Mouse (Mus musculus) forebrain, embryonic 15.5 days (tissue): Measurements from ENCODE around the gene Tcf7l2. TPM values are rescaled to one million over a fixed set of nuclear protein-coding genes. Genes with fewer than 3 reads are reported as not detected.

Experiments used
- ATAC-seq: fragments of 200-750 bp; cut with Nextera tagmentation; replicated peaks from 2 replicates; pipeline ENCODE4 v1.8.0; 2017; ENCODE audit warnings: mild to moderate bottlenecking, moderate TSS enrichment, moderate library complexity
- H3K27ac ChIP-seq: fragments of 300-500 bp; sonication (generic); replicated peaks from 2 replicates; pipeline ENCODE4 v1.5.1; 2015; ENCODE audit warnings: mild to moderate bottlenecking, inconsistent platforms
- H3K27me3 ChIP-seq: fragments of 300-500 bp; sonication (generic); 2 replicates; pipeline ENCODE4 v1.6.1; 2015; ENCODE audit warnings: inconsistent platforms
- H3K36me3 ChIP-seq: fragments of 300-500 bp; sonication (generic); 2 replicates; pipeline ENCODE4 v1.6.1; 2015; ENCODE audit warnings: mild to moderate bottlenecking, inconsistent platforms
- H3K4me1 ChIP-seq: fragments of 300-500 bp; sonication (generic); 2 replicates; pipeline ENCODE4 v1.6.1; 2015; ENCODE audit warnings: inconsistent platforms
- H3K4me2 ChIP-seq: fragments of 300-500 bp; sonication (generic); replicated peaks from 2 replicates; pipeline ENCODE4 v1.6.1; 2015; ENCODE audit warnings: mild to moderate bottlenecking, inconsistent platforms
- H3K4me3 ChIP-seq: fragments of 300-500 bp; sonication (generic); 2 replicates; pipeline ENCODE4 v1.5.1; 2015; ENCODE audit warnings: mild to moderate bottlenecking, inconsistent platforms
- H3K9ac ChIP-seq: fragments of 300-500 bp; sonication (generic); replicated peaks from 2 replicates; pipeline ENCODE4 v1.6.1; 2015; ENCODE audit warnings: mild to moderate bottlenecking, inconsistent platforms
- H3K9me3 ChIP-seq: fragments of 300-500 bp; sonication (generic); 2 replicates; pipeline ENCODE4 v1.6.1; 2016; ENCODE audit warnings: inconsistent platforms
- WGBS: fragments of 180-500 bp; shearing (Covaris S2); methylation state at CpG from one replicate; pipeline ENCODE4 v1.1.7; 2015; ENCODE audit warnings: mixed read lengths; 5-methylcytosine and 5-hydroxymethylcytosine counted together
- polyA plus RNA-seq: library from polyadenylated mRNA; unstranded; fragments of >200 nt; fragmentation: Nextera tagmentation; extraction: Ambion mirVana; gene quantifications from 2 replicates; pipeline ENCODE4 v1.2.1, GENCODE M21; 2015

The Tcf7l2 gene
- polyA plus RNA-seq, 1 experiment from 2014 or later = 95.4 TPM

DNA sequence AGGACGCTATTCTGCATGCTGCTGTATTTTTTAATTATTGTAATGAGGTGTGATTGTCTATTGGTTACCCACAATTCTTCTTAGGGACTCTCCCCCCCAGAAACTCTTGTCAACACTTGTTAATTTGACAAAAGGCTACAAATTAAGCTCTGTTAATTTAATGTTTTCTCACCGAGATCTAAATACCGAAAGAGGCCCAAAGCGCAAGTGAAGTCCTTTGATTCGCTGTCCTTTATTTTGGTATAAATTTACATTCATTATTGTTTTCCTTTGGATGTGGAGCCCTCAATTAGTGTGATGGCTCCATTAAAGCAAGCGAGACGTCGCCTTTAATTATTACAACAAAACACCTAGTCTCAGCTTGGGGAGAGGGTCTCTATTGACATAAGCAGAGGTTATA lies 170.3 kb downstream of the Tcf7l2 start:
- peaks cover 39% of the 10 kb centered on the region for H3K4me1 ChIP-seq
- WGBS = 19% methylated on average over 8 of the region's 8 CpGs
- no peak overlapping the region for H3K4me2 ChIP-seq

DNA sequence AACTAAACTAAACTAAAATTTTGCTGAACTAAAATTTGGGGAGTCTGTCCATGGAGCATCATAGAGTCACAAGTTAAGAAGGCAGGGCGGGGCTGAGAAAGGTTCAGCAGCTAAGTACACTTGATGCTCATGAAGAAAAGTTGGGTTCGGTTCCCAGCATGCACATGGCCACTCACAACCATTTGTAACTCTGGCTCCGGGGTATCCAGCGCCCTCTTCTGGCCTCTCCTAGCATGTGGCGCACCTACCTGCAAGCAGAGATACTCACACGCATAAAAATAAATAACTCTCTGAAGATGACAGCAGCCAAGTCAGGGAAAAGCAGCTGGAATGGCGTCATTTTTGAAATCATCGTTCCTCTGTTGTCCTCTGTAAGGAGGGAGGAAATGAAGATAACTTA lies 171.2 kb downstream of the Tcf7l2 start:
- Histone ChIP-seq H3K4me1 (peaks cover 39% of the 10 kb centered on the region), H3K27me3 (peaks cover 39% of the 10 kb centered on the region), H3K36me3 (no peaks in the 10 kb centered on the region), H3K9ac (no peak overlapping the region), H3K4me2 (no peak overlapping the region), H3K9me3 (no peaks in the 10 kb centered on the region), H3K4me3 (no peak overlapping the region), H3K27ac (no peak overlapping the region)
- no peak for ATAC-seq
- WGBS = 94% methylated on average over 8 of the region's 8 CpGs

More for the DNA sequence above, 170.3 kb downstream of the Tcf7l2 start:
- H3K36me3 ChIP-seq = no peaks in the 10 kb centered on the region
- H3K27ac ChIP-seq = no peak overlapping the region
- H3K9me3 ChIP-seq = no peaks in the 10 kb centered on the region
- no peak overlapping the region for H3K9ac ChIP-seq
- no peak for ATAC-seq
- no peak overlapping the region for H3K4me3 ChIP-seq
- H3K27me3 ChIP-seq = peaks cover 42% of the 10 kb centered on the region

DNA sequence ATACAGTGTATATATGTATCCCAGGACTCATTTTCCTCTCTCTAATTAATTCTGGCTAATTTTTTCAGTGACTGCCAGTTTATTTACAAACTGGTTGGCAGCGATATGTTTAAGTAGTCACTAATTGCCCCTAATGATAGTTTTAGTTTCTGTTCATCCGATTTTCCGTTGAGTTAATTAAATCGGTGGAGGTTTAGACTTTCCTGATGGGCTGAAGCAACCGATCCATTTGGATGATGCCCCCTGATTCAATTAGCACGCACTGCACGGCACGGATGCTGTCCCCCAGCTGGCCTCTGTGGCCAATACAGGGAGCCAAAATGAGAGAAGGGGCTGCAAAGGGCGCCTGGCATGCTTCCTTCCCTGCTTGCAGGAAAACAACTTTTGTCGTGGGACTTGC lies 172.0 kb downstream of the Tcf7l2 start:
- Histone ChIP-seq H3K36me3 (no peaks in the 10 kb centered on the region), H3K4me2 (no peak overlapping the region), H3K4me3 (no peak overlapping the region), H3K27me3 (peaks cover 33% of the 10 kb centered on the region), H3K9me3 (no peaks in the 10 kb centered on the region), H3K27ac (no peak overlapping the region), H3K4me1 (peaks cover 39% of the 10 kb centered on the region), H3K9ac (no peak overlapping the region)
- no peak for ATAC-seq
- 19% methylated on average over 10 of the region's 10 CpGs for WGBS

DNA sequence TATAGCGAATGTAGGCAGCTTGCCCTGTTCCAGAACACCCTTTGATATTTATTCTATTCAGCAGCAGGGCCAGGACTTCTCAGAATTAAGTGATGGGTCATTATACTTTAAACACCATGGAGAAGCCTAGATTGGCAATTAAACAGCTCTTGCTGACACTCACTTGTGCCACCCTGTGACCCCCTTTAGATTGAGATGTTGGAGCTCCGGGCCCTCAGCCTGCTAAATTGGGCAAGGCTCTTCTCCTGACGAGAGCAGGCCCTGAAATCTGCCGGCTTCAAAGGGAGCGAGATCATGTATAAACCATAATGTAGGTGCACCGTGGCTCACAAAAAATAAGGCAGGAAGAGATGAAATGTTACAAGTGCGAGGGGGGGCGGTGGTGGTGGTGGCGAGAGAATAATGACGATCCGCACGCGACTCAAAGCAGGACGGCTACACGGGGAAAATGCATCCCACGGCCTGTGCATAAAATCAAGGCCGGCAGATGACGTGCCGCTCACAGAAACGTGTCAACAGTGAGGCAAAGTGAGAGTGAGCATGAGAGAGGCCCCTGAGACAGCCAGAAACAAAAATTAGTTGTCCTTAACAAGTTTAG lies 173.1 kb downstream of the Tcf7l2 start:
- peaks cover 40% of the 10 kb centered on the region for H3K27me3 ChIP-seq
- no peak overlapping the region for H3K9ac ChIP-seq
- H3K4me3 ChIP-seq = no peak overlapping the region
- H3K27ac ChIP-seq = no peak overlapping the region; the same call in 1 of the 2 replicates
- peak; percentile 56; the same call in 1 of the 2 replicates for ATAC-seq
- H3K9me3 ChIP-seq = no peaks in the 10 kb centered on the region
- H3K4me1 ChIP-seq = peaks cover 30% of the 10 kb centered on the region
- H3K4me2 ChIP-seq = peak overlapping the region; percentile 7; the same call in 1 of the 2 replicates
- no peaks in the 10 kb centered on the region for H3K36me3 ChIP-seq
- 16% methylated on average over 20 of the region's 20 CpGs for WGBS

DNA sequence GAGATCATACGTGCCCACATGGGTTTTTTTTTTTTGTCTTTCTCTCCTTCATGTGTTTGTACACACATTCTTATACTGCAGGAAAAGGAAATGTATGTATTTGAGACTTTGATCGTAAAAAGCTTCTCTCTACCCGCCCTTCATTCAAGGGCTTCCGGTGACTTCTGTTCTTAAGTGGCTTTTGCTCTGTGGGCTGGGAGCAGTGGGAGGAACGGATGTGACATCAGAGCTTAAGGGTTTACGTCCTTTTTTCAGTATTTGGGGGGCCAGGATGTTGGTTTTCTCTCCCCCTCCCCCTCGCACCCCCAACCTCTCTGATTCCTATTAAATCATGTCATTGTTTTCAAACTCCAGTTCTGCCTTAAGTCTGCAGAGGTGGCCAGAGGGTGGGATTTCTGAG lies 173.9 kb downstream of the Tcf7l2 start:
- 79% methylated on average over 7 of the region's 7 CpGs for WGBS
- H3K4me3 ChIP-seq = no peak overlapping the region
- peaks cover 34% of the 10 kb centered on the region for H3K27me3 ChIP-seq
- no peak overlapping the region; the same call in 1 of the 2 replicates for H3K27ac ChIP-seq
- H3K9ac ChIP-seq = no peak overlapping the region
- H3K9me3 ChIP-seq = no peaks in the 10 kb centered on the region
- H3K4me2 ChIP-seq = no peak overlapping the region
- H3K4me1 ChIP-seq = peaks cover 29% of the 10 kb centered on the region
- H3K36me3 ChIP-seq = no peaks in the 10 kb centered on the region
- no peak for ATAC-seq

DNA sequence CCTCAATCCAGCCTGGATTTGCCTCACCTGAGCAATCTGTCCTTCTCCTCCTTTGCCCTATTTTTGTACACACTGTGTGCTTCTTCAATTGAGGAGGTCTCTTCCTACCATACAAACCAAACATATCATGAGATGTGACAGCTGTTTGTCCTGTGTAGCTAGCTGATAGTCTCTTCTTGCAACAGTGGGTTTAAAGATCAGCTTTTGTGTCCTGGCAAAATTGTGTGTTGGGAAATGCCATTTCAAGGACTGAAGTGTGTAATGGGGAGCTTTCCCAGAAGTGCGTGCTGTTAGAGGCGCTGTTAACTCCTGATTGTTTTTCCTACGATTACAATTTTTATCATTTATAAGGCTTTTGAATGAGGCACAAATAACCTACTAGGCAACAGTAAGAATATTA lies 174.6 kb downstream of the Tcf7l2 start:
- H3K9ac ChIP-seq = no peak overlapping the region
- H3K36me3 ChIP-seq = no peaks in the 10 kb centered on the region
- no peak overlapping the region for H3K4me3 ChIP-seq
- ATAC-seq = no peak
- no peak overlapping the region for H3K27ac ChIP-seq
- no peaks in the 10 kb centered on the region for H3K9me3 ChIP-seq
- no peak overlapping the region for H3K4me2 ChIP-seq
- peaks cover 27% of the 10 kb centered on the region; the same call in 1 of the 2 replicates for H3K27me3 ChIP-seq
- 89% methylated on average over 3 of the region's 3 CpGs for WGBS
- H3K4me1 ChIP-seq = peaks cover 29% of the 10 kb centered on the region

DNA sequence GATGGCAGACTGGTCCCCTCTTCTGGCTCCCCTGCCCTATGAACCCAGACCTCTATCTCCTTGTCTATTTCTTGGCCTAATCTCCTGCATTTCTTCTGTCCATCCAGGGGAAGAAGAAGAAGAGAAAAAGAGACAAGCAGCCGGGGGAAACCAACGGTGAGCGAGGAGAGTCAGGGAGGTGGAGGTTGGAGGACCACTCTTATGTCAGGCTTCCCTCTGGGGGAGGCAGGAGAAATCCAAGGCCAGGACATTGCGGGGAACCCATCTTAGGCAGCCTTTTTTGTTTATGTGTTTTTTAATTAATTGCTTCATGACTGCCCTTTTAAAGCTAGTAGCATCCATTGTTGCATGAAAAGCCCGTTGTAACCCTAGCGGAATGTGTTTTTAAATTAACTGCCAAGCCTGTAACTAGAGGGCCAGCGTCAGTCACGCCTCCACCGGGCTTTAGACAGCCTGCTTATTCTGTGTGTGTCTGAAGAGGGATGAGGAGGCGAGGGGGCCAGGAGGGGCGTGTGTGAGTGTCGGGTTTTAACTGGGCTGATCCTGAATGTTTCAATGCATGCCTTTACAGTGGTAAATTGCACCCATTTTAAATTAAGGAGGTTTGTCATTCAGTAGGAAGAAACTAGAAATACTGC lies 182.3 kb downstream of the Tcf7l2 start:
- Histone ChIP-seq H3K4me1 (peaks cover 5% of the 10 kb centered on the region; the same call in 1 of the 2 replicates), H3K9ac (no peak overlapping the region), H3K36me3 (no peaks in the 10 kb centered on the region), H3K4me2 (no peak overlapping the region), H3K27me3 (peaks cover 9% of the 10 kb centered on the region; the same call in 1 of the 2 replicates), H3K4me3 (no peak overlapping the region), H3K9me3 (no peaks in the 10 kb centered on the region), H3K27ac (no peak overlapping the region)
- 5% methylated on average over 12 of the region's 12 CpGs for WGBS
- no peak; the same call in 1 of the 2 replicates for ATAC-seq

DNA sequence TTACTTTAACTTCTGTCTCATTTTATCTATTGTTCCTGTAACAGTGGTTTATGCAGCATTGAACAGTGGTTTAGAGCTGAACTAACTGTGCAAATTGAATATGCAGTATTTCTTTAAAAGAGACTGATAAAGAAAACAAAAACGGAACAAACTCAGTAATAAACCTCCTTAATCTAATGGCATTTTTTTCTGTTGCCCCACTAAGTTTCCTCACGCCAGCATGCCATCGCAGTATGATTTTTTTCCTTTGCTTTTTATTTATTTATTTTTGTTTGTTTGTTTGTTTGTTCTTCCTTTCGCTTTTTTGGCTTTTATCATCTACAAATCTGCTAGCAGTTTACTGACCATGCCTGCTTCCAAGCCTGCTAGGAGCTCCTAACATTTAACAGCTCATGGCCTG lies 183.2 kb downstream of the Tcf7l2 start:
- no peak overlapping the region for H3K9ac ChIP-seq
- H3K27me3 ChIP-seq = peaks cover 4% of the 10 kb centered on the region; the same call in 1 of the 2 replicates
- H3K4me3 ChIP-seq = no peak overlapping the region
- no peaks in the 10 kb centered on the region for H3K9me3 ChIP-seq
- 90% methylated on average over 4 of the region's 4 CpGs for WGBS
- no peak overlapping the region for H3K27ac ChIP-seq
- peaks cover 5% of the 10 kb centered on the region; the same call in 1 of the 2 replicates for H3K4me1 ChIP-seq
- no peak overlapping the region for H3K4me2 ChIP-seq
- no peak for ATAC-seq
- H3K36me3 ChIP-seq = no peaks in the 10 kb centered on the region

DNA sequence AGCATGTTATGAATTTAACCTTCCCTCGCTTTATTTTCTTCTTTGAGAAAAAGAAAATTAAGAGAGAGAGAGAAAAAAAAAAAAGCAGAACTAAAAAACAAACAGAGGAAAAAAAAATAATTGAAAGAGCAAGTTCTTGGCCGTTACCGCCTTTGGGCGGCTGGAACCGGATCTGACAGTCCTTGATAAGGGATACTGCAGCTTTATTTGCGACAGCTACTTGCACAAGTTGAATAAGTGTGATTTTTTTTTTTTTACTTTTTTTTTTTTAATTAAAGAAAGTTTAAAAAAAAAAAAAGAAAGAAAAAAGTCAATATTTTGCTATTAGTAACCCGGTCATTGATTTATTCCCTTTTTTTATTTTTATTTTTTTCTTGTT lies 183.8 kb downstream of the Tcf7l2 start:
- H3K27ac ChIP-seq = no peak overlapping the region
- ATAC-seq = no peak
- H3K27me3 ChIP-seq = peaks cover 4% of the 10 kb centered on the region; the same call in 1 of the 2 replicates
- peaks cover 5% of the 10 kb centered on the region; the same call in 1 of the 2 replicates for H3K4me1 ChIP-seq
- 74% methylated on average over 7 of the region's 7 CpGs for WGBS
- H3K36me3 ChIP-seq = no peaks in the 10 kb centered on the region
- no peak overlapping the region for H3K4me3 ChIP-seq
- no peak overlapping the region for H3K4me2 ChIP-seq
- no peak overlapping the region for H3K9ac ChIP-seq
- H3K9me3 ChIP-seq = no peaks in the 10 kb centered on the region

DNA sequence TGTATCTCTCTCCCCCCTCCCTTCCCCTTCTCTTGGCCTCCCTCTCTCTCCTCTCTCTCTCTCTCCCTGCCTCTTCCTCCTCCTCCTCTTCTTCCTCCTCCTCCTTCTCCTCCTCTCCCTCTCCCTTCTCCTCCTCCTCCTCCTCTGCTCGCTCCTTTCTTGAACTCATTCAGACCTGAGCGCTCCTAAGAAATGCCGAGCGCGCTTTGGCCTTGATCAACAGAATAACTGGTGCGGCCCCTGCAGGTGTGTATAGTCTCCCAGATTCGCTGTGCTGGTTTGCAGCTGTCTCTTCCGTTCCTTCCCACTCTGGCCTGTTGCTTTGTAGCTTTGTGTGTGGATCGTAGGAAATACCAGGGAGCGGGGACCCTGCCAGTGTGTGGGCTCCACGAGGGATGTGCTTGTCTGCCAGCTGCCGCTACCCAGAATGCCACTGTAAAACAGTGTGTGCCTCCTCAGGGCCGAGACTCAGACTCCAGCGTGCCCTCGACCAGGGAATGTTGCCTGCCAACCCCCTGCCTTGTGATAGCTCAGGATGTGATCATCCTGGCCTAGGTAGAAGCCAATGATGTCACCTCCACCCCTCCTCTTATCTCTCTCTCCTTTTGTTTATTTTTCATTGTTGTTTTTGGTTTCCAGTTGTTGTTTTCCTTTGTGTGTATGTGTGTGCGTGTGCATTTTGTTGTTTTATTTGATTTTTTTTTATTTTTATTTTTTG lies 184.3 kb downstream of the Tcf7l2 start:
- H3K9me3 ChIP-seq = no peaks in the 10 kb centered on the region
- WGBS = 63% methylated on average over 16 of the region's 16 CpGs
- no peaks in the 10 kb centered on the region for H3K36me3 ChIP-seq
- no peak overlapping the region for H3K4me2 ChIP-seq
- H3K27ac ChIP-seq = no peak overlapping the region
- ATAC-seq = no peak
- peaks cover 4% of the 10 kb centered on the region; the same call in 1 of the 2 replicates for H3K27me3 ChIP-seq
- H3K4me3 ChIP-seq = no peak overlapping the region
- peaks cover 5% of the 10 kb centered on the region; the same call in 1 of the 2 replicates for H3K4me1 ChIP-seq
- H3K9ac ChIP-seq = no peak overlapping the region

DNA sequence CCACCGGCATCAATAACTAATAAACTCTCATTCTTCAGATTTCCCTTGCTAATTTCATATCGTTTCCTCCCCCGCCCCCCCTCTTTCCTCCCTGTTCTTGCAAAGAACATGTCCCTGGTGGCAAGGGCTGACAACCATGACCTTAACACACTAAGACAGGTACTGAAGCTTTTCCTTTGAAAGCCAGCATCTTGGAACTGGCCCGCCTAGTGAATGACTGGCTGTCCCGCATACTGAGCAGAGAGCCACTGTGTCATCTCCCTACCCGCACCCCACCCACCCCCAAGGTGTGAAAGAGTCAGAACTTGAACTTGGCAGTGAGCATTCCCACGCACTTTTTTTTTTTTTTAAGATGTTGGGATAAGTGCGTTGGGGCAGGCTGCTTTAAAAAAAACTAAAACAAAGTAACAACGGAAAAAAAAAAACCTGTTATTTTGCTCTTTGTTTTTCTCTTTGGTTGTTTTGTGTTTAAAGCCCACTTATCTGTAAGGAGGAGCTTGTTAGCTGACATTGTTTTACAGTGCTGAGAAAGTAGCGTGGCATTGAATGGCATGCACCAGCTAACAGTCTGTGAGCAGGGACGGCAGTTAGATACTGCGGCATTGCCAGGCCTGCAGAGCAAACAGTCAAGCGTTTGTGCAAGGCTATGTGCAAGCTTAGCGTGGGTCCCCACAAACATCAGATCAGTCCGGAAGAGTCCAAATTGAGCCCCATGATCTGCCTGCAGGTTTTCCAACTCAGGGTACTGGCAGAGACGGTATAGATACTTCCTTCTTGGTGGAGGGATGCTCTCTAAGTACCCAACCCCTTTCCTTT lies 185.4 kb downstream of the Tcf7l2 start:
- H3K27ac ChIP-seq = no peak overlapping the region
- H3K4me2 ChIP-seq = no peak overlapping the region
- WGBS = 74% methylated on average over 16 of the region's 16 CpGs
- no peak overlapping the region for H3K9ac ChIP-seq
- no peaks in the 10 kb centered on the region for H3K9me3 ChIP-seq
- H3K4me3 ChIP-seq = no peak overlapping the region
- peaks cover 5% of the 10 kb centered on the region; the same call in 1 of the 2 replicates for H3K4me1 ChIP-seq
- no peak for ATAC-seq
- 0 out of 2 replicates have a peak, but pooled peaks cover 3% of the 10 kb centered on the region for H3K27me3 ChIP-seq
- no peaks in the 10 kb centered on the region for H3K36me3 ChIP-seq
